Mouse (Mus musculus): ENCODE measurements around the gene Lgals2.

DNA sequence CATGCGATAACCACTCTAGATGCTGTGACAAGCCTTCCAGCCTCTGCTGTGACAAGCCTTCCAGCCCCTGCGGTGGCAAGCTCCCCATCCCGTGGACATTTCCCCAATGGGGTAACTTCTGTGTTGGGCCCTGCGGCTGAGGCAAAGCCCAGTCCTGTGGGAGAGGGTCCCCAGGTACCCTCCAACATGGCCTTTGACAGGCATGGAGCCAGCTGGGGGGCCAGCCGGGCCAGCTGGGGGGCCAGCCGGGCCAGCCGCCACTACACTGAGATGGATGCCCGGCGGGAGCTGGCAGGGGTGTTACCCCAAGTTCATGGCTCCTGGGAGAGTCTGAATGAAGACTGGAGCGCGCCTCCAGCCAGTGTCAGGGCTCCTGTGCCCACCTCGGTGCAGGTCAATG, 5.8 kb downstream of the Lgals2 start:
- no peak for TF ChIP-seq CTCF (IDR thresholded peaks at IDR 0.05; ENCODE audit: insufficient read depth, low read length)
- no peak for TF ChIP-seq POLR2A (IDR thresholded peaks at IDR 0.05; ENCODE audit: borderline replicate concordance, extremely low read depth, low read depth, low read length)

All from lung, adult 2 months (tissue).